Mouse (Mus musculus) lung, postnatal 0 days (tissue): ENCODE data around the gene Il4ra.

Experiments used
- CTCF ChIP-seq: IDR thresholded peaks from 2 replicates; pipeline ENCODE4 v1.5.1; 2016; ENCODE audit warnings: antibody characterized with exemption, mild to moderate bottlenecking
- EP300 ChIP-seq: IDR thresholded peaks from 2 replicates; pipeline ENCODE4 v1.6.1; 2016; ENCODE audit warnings: antibody characterized with exemption, mild to moderate bottlenecking, control low read depth

DNA sequence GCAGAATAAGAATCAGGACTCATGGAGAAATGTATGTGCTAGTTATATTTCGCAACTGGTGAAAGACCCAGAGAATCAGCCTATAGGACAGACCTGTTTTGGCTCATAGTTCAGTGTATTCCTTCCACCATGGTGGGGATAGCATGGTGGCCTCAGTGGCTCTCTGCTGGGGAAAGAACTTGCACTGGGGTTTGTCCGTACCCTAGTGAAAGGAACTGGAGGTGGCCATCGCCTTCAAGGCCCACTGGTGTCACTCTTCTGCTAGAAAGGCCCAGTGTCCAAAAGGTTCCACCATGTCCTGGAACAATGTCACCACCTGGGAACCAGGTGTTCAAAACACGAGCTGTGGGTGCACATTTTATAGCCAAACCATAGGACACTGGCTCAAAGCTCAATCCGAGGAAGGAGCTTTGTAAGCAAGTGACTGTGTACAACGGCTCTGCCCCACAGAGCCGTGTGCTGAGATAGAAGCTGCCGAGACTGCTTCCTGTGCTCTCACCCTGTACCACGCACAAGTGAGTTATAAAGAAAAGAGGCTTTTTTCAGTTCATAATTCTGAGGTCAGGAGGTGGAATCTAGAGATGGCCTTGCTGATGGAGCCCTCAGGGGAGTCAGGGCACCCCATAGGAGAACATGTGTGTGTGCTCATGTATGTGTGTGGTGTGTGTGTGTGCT, 27.8 kb downstream of the Il4ra start:
- TF ChIP-seq EP300: no peak
- TF ChIP-seq CTCF: no peak
